Mouse (Mus musculus): Measurements from ENCODE around the gene Tk1.
"Not testable (repeated sequence)": the region's sequence is repeated elsewhere in the genome, so short reads cannot be mapped to it uniquely, and the experiment has no call there.

Gene Tk1

GRCm38 (mm10) chr11:117824060-117824969, 1.6 kb downstream of the Tk1 start:
- CTCF ChIA-PET = interaction anchor here (0.8 to 2.0 kb wide), 6 partner anchors 13 to 85 kb away, joined by 3 to 15 read pairs (median 5); no protein-coding TSS in a partner anchor

- CTCF ChIA-PET = interaction anchor here (1.0 kb wide), 1 partner anchor 13 kb away, joined by 3 read pairs; no protein-coding TSS in a partner anchor
Measured at GRCm38 (mm10) chr11:117823411-117823810, 2.5 kb downstream of the Tk1 start.

DNA sequence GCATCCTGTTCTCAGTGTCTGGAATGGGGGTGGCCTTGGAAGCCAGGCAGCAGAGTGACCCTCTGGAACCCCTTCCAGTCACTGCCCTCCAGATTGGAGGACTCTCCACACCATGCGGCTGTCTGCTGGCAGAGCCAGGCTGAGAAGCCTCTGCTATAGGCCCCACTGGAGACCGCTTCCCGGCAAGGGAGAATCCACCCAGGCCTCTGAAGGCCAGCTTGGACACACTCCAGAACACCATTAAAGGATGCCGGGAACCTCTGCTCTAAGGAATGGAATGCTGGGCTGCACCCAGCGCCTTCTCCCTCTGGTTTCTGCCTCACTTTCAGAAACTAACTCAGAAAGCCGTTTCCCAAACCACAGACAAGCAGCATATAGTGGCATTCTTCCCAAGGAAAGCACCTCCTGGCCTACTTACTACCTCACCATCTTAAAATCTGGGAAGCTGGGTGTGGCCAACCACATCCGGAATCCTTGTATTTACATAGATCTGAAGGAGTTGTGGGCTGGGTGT, 3.1 kb downstream of the Tk1 start:
- CTCF ChIA-PET = no interaction called here

GRCm38 (mm10) chr11:117821868-117822267, 4.0 kb downstream of the Tk1 start:
- CTCF ChIA-PET = no interaction called here

- CTCF ChIA-PET = interaction anchor here (0.5 kb wide), 1 partner anchor 55 kb away, joined by 4 read pairs; no protein-coding TSS in a partner anchor
Measured at GRCm38 (mm10) chr11:117820173-117820572, 5.7 kb downstream of the Tk1 start.

DNA sequence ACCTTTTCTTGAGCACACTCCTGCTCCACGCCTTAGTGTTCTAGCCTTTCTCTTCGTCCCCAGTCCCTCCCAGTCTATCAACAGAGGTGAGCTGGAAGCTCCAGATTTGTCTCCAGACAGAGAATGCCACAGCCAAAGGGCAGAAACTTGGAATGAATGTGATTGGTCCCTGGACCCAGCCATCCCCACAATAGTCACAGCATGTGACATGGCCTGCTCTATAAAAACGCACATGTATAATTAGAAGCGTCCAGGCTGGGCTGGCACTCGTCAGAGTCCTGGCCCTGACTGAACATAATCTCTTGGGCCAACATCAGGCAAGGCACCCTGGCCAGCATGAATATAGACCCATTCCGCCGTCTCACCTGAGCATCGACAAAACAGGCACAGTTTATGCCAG, 6.8 kb downstream of the Tk1 start:
- CTCF ChIA-PET = interaction anchor here (0.9 kb wide), 1 partner anchor 117 kb away, joined by 10 read pairs; no protein-coding TSS in a partner anchor

- CTCF ChIA-PET = interaction anchor here (0.6 kb wide), 1 partner anchor 533 kb away, joined by 3 read pairs; no protein-coding TSS in a partner anchor
Measured at GRCm38 (mm10) chr11:117816389-117816996, 9.4 kb downstream of the Tk1 start.

- CTCF ChIA-PET = not testable (repeated sequence)
Measured at GRCm38 (mm10) chr11:117815850-117816249, 10.0 kb downstream of the Tk1 start.

- CTCF ChIA-PET = interaction anchor here (0.5 to 1.2 kb wide), 2 partner anchors 26 to 401 kb away, joined by 4 to 6 read pairs; no protein-coding TSS in a partner anchor
Measured at GRCm38 (mm10) chr11:117814704-117815366, 11.1 kb downstream of the Tk1 start.

- CTCF ChIA-PET = no interaction called here
Measured at GRCm38 (mm10) chr11:117813867-117814266, 12.0 kb downstream of the Tk1 start.

GRCm38 (mm10) chr11:117810401-117811046, 15.4 kb downstream of the Tk1 start:
- CTCF ChIA-PET = interaction anchor here (0.6 to 1.6 kb wide), 3 partner anchors 9 to 18 kb away, joined by 3 to 4 read pairs (median 3); no protein-coding TSS in a partner anchor

GRCm38 (mm10) chr11:117809407-117810311, 16.2 kb downstream of the Tk1 start, which contains the start of the genes Gm20708 and Syngr2:
Gm20708 (plus strand) TSS chr11:117809668.
Syngr2 (plus strand) TSS chr11:117809668.
- CTCF ChIA-PET = interaction anchor here (1.1 to 1.6 kb wide), 3 partner anchors 8 to 38 kb away, joined by 3 to 5 read pairs (median 4); no protein-coding TSS in a partner anchor

- CTCF ChIA-PET = no interaction called here
Measured at GRCm38 (mm10) chr11:117806781-117807180, 19.1 kb downstream of the Tk1 start.

DNA sequence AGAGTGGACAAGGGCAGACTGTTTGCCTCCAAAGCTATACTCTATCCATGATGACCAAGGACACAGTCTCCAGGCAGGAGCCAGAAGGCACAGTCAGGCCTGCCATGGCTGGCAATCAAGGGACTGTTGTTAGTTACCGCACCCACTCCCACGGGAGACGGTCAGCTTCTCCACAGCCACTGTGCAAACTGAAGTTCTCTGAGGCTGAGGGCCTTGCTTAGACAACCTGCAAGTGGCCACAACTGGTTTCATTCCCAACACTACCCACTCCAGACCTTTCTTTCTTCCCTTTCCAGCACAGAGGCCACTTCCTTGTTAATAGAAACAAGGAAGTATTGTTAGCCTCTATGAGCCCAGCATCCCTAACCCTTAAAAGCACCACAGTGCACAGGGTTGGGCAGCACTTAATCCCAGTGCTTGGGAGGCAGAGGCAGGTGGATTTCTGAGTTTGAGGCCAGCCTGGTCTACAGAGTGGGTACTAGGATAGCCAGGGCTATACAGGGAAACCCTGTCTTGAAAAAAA, 22.7 kb downstream of the Tk1 start:
- CTCF ChIA-PET = interaction anchor here (1.1 kb wide), 1 partner anchor 29 kb away, joined by 3 read pairs; no protein-coding TSS in a partner anchor

GRCm38 (mm10) chr11:117801650-117802049, 24.2 kb downstream of the Tk1 start:
- CTCF ChIA-PET = interaction anchor here (1.0 to 1.4 kb wide), 2 partner anchors 9 to 25 kb away, joined by 4 to 17 read pairs; no protein-coding TSS in a partner anchor

DNA sequence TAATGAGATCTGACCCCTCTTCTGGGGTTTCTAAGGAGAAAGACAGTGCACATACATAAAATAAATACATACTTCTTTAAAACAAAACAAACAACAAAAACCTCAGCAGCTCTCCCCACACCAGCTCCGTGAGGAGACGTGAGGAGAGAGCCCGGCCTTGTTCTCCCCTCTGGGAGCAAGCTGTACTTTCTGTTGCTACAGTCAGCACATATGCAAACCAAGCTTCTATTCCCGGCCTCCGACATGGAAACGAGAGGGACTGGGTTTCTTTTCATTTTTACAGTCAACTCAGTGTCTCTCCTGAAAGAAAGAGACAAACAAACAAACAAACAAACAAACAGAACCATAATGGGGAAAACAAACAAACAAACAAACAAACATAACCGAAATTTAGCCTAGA, 25.9 kb downstream of the Tk1 start:
- CTCF ChIA-PET = no interaction called here

GRCm38 (mm10) chr11:117799174-117799573, 26.7 kb downstream of the Tk1 start:
- CTCF ChIA-PET = interaction anchor here (0.6 kb wide), 1 partner anchor 81 kb away, joined by 3 read pairs; no protein-coding TSS in a partner anchor

GRCm38 (mm10) chr11:117798160-117798541, 27.7 kb downstream of the Tk1 start:
- CTCF ChIA-PET = no interaction called here

DNA sequence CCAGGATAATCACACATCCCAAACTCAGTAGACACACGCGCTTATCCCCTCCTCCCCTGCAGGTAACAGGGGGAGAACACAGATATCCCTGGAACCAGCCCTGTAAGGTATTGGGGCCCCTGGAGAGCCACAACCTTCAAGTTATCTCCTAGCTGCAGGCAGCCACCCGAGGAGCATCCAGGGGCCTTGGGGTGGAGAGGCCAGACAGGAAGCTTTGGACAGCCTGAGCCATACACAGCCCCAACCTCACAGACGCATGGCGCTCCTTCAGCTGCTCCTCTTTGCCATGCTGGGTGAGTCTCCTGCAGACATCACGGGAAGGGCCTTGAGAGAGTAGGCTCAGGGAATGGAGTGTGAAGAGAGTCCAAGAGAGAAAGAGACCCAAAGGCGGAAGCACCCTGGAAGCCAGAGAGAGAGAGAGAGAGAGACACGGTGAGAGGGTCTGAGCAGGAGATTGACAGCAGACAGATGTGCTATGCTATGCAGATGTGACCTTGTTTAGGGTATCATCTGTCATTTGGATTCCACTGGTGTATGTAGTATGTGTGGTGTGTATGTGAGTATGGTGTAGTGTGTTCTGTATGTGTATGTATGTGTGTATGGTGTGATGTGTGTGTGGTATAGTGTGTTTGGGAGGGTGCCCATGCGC, 28.3 kb downstream of the Tk1 start, which contains the start of gene 6030468B19Rik:
6030468B19Rik (plus strand) TSS at position 150 of the 649 bp plus-strand sequence.
- CTCF ChIA-PET = no interaction called here

Measured in spleen, embryonic (tissue).